Mouse (Mus musculus) lung, postnatal 0 days (tissue): ENCODE results near the gene Zbtb7b.

Source experiments
- CTCF ChIP-seq: IDR thresholded peaks from 2 replicates; pipeline ENCODE4 v1.5.1; 2016; ENCODE audit warnings: antibody characterized with exemption, mild to moderate bottlenecking
- EP300 ChIP-seq: IDR thresholded peaks from 2 replicates; pipeline ENCODE4 v1.6.1; 2016; ENCODE audit warnings: antibody characterized with exemption, mild to moderate bottlenecking, control low read depth

DNA sequence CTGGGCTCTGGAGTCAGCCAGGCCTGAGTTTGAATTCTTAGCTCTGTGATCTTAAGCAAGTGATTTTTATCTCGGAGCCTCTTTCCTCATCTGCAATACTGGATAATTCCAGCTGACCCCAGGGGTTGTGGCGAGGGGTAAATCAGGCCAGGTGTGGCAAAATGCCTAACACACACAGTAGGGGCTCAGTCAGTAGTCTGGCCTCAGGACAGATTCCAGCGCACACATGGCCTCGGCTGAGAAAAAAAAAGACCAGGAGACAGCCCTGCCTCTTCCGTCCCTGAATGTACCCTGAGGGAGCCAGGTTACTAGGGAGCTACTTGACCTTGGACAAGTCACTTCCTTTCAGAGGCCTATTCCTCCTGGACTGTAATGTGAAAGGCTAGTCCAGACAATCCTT is 11.6 kb downstream of the Zbtb7b start:
- no peak for TF ChIP-seq EP300
- no peak for TF ChIP-seq CTCF
